Mouse (Mus musculus) MN1 (cell line): ENCODE results near the gene St8sia2.

Source experiments
- DNase-seq: peaks from one replicate; pipeline ENCODE4 v3.0.0-alpha.2; 2016; ENCODE audit warnings: low spot score

St8sia2 gene

GRCm38 (mm10) chr7:74013601-74014175, at the start of gene St8sia2:
Gene St8sia2 (minus strand): TSS chr7:74013690.
- DNase-seq, result no peak

GRCm38 (mm10) chr7:74061076-74061475, 47.6 kb upstream of the St8sia2 start:
- DNase-seq, result no peak

- DNase-seq, result no peak
Observed at GRCm38 (mm10) chr7:74060306-74060946, 46.9 kb upstream of the St8sia2 start.

GRCm38 (mm10) chr7:74059684-74060083, 46.2 kb upstream of the St8sia2 start:
- DNase-seq, result no peak

- DNase-seq, result no peak
Observed at GRCm38 (mm10) chr7:74055753-74056152, 42.3 kb upstream of the St8sia2 start.

- no peak for DNase-seq
Observed at GRCm38 (mm10) chr7:74047591-74047990, 34.1 kb upstream of the St8sia2 start.

GRCm38 (mm10) chr7:74045166-74045957, 31.9 kb upstream of the St8sia2 start:
- DNase-seq, result no peak

GRCm38 (mm10) chr7:74043562-74044138, 30.2 kb upstream of the St8sia2 start:
- DNase-seq, result no peak

- DNase-seq, result peak; percentile 14
Observed at GRCm38 (mm10) chr7:74025007-74025406, 11.5 kb upstream of the St8sia2 start.

- no peak for DNase-seq
Observed at GRCm38 (mm10) chr7:74024171-74024570, 10.7 kb upstream of the St8sia2 start.

- no peak for DNase-seq
Observed at GRCm38 (mm10) chr7:74022571-74022970, 9.1 kb upstream of the St8sia2 start.

GRCm38 (mm10) chr7:74021771-74022170, 8.3 kb upstream of the St8sia2 start:
- DNase-seq, result no peak

GRCm38 (mm10) chr7:74016613-74017012, 3.1 kb upstream of the St8sia2 start:
- no peak for DNase-seq

- no peak for DNase-seq
Observed at GRCm38 (mm10) chr7:74012858-74013600, 461 bp downstream of the St8sia2 start.

GRCm38 (mm10) chr7:74011976-74012857, 1.3 kb downstream of the St8sia2 start:
- DNase-seq, result no peak

- no peak for DNase-seq
Observed at GRCm38 (mm10) chr7:74008946-74009542, 4.4 kb downstream of the St8sia2 start.

- no peak for DNase-seq
Observed at GRCm38 (mm10) chr7:74006775-74007371, 6.6 kb downstream of the St8sia2 start.

- no peak for DNase-seq
Observed at GRCm38 (mm10) chr7:74006364-74006763, 7.1 kb downstream of the St8sia2 start.

GRCm38 (mm10) chr7:74000743-74001510, 12.6 kb downstream of the St8sia2 start:
- DNase-seq, result no peak
